Mouse (Mus musculus): ENCODE results near the gene Galntl6.

The Galntl6 gene

DNA sequence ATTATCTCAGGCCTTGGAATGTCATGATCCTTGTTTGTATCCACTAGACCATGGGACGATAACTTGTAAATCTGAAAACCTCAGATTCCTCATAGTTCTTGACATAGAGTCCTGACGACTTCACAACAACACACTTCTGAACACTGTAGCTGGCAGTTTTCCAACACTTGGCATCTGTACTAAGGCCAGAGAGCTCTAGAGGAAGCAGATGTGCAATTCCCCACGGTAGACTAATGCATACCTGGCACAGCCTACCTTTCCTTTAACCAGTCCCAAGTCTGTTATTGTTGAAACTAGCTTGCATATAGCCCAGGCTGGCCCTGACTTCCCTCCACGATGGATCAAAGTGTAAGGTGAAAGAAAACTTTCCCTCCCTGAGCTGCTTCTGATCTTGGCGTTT lies 946.9 kb downstream of the Galntl6 start:
- DNase-seq (ENCODE audit: low read depth, low spot score), result no peak

DNA sequence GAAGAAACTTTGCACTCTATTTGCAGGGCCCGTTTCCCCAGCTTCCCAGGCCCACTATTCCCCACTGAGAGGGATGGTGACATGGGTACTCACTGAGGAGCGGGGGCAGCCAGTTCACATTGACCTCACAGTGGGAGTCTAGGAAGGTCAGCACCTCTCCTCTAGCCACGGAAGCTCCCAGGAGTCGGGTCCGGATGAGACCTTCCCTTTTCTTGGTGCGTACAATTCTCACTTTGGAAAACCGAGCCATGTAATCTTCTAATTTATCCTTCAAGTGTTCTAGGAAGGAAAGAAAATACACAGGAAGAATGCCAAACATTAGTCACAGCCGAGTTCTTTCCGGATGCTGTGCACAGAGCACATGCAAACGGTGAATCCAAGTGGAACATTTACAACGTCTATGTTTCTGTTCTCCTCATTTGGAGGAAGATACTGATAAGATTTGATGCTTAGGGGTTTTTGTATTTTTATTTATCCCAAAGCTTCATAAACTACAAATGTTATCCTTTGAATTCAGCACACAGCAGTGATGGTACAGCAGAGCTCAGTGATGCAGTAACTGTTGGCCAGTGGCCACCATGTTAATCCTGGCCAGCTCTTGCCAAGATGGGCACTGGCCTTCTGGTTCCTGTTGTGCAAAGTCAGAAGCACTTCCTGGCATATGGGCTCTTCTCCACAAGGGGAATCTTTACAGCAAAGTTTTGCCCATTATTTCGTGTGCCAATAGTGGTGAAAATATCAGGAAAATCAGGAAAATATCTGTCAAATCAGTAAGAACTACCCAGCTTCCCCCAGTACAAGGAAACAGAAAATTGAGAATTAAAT lies 949.9 kb downstream of the Galntl6 start:
- DNase-seq (ENCODE audit: low read depth, low spot score), result no peak

DNA sequence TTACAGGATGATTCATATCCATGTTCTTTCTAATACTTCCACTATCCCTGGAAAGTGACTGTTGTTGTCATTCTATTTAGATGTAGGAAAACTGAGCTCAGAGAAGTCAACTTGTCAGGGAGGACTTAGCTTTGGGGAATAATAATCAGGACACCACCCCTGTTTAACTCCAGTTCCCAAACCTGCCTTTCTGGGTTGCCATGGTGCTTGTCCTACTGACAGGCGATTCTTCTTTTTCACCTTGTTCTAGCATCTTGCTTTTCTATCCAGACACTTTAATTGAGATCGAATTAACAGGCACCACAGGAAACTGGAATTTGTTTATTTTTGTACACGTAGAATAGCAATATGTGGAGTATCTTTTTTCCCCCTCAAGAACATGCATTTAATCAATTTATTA lies 953.3 kb downstream of the Galntl6 start:
- no peak for DNase-seq (ENCODE audit: low read depth, low spot score)

DNA sequence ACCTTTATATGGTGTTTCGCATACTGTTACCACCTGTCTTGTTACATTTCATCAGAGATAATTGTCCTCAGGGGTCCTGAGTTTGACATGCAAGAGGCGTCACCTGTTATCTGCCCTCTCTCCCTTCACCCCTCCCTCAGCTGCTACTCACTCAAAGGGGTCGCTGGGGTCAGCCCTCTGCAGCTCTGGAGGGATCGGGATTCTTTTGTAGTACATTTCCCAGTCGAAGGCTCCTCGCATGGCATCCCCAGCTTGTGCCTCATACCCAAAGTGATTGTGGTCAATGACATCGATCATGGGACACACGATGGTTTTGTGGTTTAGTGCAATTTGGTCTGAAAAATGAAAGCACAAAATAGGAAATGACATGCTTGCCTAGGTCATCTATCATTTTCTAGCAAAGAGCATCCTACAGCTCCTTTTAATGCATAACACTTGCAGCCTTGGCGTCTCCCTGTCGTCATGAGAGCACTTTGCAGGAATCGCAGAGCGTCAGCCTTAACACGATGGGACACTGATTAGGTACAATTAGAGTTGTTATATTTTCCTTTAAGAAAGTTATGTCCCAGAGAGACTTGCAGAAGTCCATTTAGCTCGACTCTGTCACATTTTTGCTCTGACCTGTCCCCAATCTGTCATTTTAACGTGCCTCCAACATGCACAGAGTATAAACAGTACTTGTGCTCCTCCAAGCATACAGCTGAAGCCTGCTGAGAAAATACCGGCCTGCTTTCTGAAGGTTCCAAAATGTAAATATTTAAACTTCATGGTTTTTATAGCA lies 954.1 kb downstream of the Galntl6 start:
- DNase-seq (ENCODE audit: low read depth, low spot score), result no peak

DNA sequence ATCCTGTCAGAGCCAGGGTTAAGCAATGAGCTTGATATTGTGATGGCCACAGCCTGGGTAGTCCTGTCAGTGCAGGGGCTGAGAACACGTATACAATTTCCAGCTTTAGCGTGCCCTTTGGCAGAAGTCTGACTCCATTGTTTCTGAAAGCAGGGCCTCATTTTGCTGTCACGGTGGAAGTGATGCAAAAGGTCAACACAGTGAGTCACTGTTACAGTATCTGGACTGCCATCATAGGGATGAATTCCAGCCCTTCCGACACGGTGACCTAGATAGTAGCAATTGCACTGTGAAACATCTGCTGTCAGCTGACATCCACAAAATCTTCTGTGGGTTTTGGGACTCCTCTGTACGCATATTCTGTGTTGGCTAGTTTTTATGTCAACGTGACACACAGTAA lies 956.9 kb downstream of the Galntl6 start:
- no peak for DNase-seq (ENCODE audit: low read depth, low spot score)

DNA sequence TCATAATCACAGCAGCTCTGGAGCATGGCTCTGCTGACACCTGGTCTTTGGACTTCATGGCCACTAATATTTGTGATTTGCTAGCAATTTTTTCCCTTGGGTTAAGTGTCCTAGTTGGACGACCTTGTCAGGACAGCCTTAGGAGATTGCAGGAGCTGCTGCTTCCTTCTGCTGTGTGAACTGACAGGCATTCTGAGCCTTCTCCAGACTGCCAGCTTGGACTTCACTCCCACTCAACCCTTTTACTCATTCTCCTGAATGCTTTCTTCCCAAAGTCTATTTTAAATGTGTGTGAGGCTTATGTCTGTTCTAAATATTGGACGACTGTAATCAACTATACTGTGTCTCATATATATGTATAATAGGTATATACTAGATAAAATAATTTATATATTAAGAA lies 971.3 kb downstream of the Galntl6 start:
- DNase-seq (ENCODE audit: low read depth, low spot score), result no peak

DNA sequence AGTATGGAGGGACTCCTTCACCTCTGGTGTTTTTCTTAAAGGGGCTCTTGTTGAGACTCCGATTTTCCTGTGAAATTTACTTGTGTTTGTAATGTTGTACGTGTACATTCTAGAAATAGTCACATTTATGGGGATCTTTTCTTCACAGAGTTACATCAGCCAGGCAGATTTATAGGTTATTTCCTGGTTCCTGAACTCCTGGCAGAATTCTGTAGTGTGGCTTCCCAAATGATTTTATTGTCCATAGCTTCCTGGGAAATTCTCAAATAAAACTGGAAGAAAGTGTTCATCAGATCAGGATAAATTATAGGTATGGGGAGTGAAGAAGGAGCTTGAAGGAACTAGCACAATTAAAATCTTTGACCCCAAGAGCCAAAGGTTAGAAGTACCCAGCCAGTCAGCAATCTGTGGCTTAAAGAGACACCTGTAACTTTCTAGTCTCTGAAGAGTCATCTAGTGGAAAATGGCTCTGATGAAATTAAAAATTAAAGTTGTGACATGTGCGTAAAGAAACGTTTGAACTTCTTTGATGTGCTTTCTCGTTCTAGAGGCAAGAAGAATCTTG lies 972.5 kb downstream of the Galntl6 start:
- no peak for DNase-seq (ENCODE audit: low read depth, low spot score)

DNA sequence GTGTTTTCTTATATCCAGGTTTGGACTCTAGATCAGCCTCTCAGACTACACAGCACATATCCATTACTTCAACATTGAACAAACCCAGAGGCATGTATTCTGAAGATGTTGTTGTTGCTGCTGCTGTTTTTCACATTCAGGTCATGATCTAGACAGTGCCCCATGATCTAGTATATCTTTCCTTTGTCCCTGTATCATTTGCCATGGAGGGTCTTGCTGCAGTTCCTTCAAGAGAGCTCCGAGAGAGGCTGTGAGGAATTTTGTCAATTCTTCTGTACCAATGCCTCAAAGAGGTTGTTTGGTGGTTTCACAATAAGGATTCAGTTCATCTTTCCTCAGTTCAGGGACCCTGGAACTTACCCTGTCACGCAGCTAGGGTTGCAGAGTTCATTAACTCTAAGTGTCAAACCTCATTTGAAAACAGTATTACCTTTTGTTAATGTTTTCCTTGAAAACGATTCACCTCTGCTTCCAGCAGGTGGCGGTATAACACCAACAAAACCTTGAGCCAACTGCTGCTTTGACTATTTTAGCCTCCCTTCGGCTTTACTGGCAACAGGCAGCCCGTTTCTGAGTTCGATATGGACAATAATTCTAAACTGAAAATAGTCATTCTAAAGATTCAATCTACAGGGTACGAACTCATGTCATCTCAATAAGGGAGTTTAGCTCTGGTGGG lies 973.1 kb downstream of the Galntl6 start:
- peak; percentile 44 for DNase-seq (ENCODE audit: low read depth, low spot score)

DNA sequence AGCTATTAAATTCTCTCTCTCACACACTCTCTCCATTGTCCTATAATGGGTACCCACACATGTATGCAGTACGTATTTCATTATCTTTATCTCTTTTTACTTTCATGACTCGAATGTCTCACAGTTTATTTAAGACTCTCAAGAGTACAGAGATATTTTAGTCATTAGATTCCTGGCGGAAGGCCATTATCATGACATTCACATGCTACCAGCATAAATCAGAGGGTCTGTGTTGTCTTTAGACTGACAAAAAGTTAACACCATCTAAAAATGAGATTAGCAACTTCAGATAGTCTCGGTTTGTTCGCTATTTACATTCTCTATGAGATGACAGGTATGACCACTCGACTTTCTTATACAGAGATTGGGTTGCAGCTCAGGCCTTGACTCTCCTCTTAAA lies 985.4 kb downstream of the Galntl6 start:
- no peak for DNase-seq (ENCODE audit: low read depth, low spot score)

DNA sequence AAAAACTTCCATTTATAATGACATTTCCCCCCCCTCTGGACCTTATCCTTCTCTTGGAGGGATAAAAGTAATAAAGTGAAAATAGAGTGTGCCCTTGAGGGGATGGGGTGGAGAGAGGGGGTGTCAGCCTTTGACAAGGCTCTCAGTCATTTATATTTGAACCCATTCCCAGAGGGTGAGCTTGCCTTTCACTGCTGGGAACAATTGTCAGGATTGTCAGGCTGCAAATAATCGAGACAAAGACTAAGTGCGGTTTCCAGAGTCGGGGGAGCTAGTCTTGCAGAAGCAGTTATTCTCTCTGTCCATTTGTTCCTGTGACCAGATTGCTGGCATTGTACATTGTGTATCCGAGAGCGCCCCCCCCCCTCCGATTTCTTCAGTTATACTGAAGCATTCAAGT lies 988.9 kb downstream of the Galntl6 start:
- no peak for DNase-seq (ENCODE audit: low read depth, low spot score)

DNA sequence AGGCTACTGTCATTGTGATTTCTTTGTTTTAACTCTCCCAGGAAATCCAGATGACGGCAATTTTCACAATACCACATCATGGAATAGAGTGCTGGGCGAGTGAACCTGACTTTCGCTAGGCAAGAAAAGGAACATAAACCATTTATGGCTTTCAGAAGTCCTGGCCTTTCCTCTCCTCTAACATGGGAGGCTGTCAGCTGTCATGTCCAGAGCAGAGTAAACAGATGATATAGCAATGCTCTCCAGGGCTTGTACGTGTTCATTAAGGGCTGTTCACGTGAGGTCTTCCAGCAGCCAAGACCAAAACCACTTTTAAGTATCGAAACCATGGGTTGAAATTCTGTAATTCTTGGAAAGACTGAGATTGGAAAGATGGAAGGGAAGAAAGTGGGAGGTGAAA lies 989.3 kb downstream of the Galntl6 start:
- no peak for DNase-seq (ENCODE audit: low read depth, low spot score)

DNA sequence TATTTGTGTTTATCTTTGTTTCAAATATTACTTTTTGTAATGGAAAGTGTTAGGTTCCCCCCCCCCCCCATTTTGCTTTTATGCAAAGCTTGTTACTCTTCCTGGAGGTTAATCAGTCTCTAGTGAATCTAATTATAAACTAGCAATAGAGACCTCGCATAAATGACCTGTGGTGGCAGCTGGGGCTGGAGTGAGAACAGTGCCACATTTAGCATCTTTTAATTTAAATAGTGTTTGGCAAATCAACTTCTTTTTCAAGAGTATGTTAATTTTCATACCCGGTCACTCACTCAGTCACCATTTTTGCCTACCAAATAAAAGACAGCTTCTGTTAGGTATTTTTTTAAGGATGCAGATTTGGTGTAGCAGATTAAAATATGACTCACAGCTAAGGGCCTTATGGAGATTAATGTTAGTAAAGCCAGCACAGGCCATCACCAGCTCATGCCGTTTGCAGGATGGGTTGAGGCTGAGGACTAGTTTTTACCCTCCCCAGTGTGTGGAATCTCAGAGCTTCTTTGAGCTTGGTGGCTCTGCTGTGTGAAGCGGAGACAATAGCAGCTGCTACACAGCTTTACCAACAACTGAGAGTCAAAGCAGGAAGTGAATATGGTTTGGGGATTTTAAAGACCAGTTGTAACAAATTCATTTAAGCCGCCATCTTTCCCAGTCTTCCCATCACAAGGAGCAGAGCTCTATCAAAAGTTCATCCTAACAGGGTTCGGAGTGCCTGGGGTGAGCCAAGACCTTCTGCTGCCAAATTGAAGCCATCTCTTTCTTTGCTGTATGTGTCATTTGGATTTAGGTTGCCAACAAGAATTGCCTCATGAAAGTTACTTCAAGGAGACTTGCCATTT lies 990.0 kb downstream of the Galntl6 start:
- no peak for DNase-seq (ENCODE audit: low read depth, low spot score)

DNA sequence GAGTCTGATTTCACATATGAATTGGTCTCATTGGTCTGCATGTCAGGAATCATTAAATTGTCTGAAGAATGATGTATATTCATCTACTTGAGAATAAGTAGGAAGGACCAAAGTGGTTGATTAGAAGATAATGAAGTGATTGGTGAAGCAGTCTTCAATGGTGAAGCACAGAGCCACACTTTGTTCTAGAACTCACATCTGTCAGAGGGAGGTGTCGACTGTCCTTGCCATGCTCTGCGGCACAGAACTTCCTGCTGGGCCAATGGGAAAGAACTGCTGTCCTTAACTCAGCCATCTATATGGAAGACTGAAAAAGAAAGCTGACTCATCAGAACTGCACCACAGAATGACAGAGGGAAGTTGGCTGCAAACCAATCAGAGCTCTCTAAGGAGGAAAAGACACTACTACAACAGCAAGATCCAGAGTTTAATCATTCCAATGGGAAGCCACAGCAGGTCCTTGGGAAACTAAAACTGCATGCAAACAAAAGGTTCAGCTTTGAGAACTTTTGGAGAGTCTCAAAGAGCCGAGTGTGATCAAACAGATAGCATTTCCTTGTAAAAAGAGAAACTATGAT lies 992.0 kb downstream of the Galntl6 start:
- no peak for DNase-seq (ENCODE audit: low read depth, low spot score)

DNA sequence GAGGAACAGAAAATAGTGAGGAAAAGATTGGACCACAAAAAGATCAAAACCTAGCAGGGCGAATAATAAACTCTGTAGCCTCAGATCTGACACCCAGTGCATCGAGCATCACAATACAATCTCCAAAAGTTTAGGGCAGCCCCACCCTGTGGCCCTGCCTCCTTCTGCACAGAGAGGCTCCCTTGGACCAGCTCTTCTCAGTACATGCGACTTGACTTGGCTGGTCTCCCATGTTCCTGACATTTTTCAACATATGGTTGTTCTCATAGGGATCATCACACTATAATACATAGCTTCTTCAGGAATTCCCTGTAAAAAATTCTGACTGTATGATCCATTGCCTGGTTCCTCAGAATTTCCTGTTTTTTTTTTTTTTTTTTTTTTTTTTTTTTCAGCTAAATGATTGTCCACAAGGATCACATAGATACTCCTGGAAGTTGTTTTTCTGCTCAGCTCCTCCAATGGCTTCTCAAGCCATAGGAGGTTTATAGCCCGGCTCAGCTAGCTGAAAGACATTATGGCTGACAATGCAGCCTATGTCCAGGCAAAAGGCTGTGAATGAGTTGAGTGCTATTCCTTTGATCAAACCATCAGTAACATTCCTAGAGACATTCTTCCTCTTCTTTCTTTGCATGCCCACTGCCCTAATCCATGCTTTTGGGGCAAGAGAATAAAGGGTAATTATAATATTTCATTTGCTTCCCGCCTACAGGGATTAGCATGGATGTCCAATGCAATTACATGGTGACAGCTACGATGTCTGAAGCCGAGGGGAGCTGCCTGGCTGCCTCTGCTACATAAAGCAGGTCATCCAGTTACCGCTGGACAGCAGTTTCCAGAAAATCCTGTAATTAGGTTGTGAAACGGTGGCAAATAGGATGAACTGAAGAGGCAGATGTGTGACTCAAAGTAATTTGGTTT lies 993.5 kb downstream of the Galntl6 start:
- no peak for DNase-seq (ENCODE audit: low read depth, low spot score)

DNA sequence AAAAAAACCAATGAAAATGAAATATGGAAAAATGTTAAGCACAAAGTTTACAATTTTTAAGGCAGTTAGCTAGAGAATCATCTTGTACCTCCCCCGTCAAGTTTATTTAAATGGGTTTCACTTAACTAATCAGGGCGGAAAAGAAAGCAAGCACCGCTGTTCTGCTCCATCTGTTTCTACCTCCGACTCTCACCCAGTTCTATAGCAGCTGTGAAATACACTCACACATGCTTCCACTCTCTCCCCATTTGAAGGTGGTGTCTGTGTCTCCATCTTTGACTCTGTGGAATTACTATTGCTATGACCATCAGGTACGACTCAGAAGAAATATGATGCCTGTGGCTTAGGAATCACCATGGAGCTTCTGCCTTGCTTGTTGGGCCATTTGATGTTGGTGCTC lies 1019.1 kb downstream of the Galntl6 start:
- DNase-seq (ENCODE audit: low read depth, low spot score), result no peak

DNA sequence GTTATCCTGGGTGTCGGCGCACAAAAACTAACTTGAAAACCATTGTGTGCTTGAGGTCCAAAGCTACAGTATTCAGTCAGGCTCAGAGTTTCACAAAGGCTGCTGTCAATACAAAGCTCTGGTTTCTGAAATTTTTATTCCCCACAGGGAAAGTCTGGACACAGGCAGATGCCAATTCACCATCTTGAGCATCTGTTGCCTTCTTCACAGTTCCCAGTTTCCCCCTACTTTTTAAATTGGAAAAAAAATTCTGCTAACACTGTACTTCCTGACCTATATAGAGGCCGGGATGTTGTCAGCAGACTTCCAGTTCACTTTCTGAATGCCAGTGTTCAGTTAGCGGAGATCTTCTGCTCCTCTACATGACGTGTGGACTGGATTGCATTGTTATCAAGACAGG lies 1020.3 kb downstream of the Galntl6 start:
- DNase-seq (ENCODE audit: low read depth, low spot score), result no peak

DNA sequence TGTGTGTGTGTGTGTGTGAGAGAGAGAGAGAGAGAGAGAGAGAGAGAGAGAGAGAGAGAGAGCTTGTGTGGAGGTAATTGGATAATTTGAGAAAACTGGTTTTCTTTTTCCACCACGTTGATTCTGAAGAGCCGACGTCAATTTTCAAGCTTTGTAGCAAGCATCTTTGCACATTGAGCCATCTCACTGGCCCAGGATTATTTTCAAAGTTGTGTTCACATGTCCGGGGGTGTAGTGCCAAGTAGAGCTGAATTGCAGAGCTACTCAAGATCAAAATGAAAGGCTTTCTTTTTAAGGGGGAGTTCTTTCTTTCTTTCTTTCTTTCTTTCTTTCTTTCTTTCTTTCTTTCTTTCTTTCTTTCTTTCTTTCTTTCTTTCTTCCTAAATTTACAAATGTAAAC lies 1022.3 kb downstream of the Galntl6 start:
- DNase-seq (ENCODE audit: low read depth, low spot score), result no peak

DNA sequence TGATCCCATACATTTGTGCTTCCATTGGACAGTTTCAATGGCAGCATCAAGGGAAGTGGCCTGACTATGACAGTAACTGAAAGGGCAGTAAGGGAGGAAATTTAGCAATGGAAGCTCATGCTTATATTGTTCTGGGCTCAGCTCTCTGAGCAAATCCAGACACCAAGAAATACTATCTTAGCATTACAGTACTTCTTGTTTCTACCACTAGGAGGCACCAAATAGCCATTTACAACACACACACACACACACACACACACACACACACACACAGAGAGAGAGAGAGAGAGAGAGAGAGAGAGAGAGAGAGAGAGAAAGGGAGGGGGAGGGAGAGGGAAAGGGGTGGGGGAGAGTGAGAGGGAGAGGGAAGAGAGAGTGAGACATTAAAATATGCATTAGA lies 1023.6 kb downstream of the Galntl6 start:
- no peak for DNase-seq (ENCODE audit: low read depth, low spot score)

DNA sequence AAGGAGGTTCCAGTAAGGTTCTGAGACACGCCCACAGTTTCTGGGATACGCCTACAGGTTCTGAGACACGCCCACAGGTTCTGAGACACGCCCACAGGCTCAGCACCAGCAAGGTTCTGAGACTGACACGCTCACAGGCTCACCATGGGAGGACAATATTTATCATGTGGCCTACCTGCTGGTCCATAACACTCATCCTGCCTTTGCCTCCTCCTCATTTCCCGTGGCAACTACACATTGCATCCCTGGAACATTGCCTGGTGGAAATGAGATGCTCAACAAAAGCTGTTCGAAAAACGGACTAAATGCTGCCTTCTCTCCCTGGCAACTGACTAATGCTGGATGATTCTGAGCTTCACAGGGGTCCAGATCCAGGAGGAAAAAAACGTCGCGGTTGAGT lies 1033.0 kb downstream of the Galntl6 start:
- no peak for DNase-seq (ENCODE audit: low read depth, low spot score)

DNA sequence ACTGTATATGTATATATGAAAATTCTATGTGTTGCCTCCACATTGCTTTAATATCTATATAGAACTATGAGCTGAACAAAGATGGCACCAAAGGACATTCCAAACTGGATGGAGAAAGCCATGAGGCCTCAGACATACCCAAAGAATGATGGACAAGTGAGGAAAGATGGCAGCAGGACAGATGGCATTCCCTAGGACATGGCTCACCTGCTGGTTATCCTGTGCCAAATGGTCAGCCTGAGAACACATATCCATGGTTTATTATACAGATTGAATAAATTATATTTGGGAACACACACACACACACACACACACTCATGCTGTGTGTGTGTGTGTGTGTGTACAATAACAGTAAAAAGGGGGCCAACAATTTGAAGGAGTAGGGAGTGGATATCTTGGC lies 1063.4 kb downstream of the Galntl6 start:
- no peak for DNase-seq (ENCODE audit: low read depth, low spot score)

All from retina, postnatal 7 days (tissue).